Mouse (Mus musculus): ENCODE results near the gene Nup35. TPM values are rescaled to one million over a fixed set of nuclear protein-coding genes. Genes with fewer than 3 reads are reported as not detected.

Nup35 gene
- 23.4 TPM for total RNA-seq (2023)

GRCm38 (mm10) chr2:80616854-80617737 is at the start of gene Nup35, which contains the start of gene Dusp19:
Nup35 (plus strand) TSS chr2:80617236.
Dusp19 (plus strand) TSS chr2:80617045.

GRCm38 (mm10) chr2:80581043-80581711 is 35.9 kb upstream of the Nup35 start, which contains the start of gene Nckap1:
Nckap1 (minus strand) TSS chr2:80581380.

Other genes starting within 250 kb of the Nup35 start
- not detected for gene Frzb, start 169.6 kb upstream of the Nup35 start, total RNA-seq (2023)
- gene Nckap1, start 35.9 kb upstream of the Nup35 start, total RNA-seq (2023), result 3.0 TPM
- 6.4 TPM for gene Dusp19, start 191 bp upstream of the Nup35 start, total RNA-seq (2023)